Mouse (Mus musculus) forebrain, embryonic 10.5 days (tissue): ENCODE data around the gene Mfap4. TPM values are rescaled to one million over a fixed set of nuclear protein-coding genes. Genes with fewer than 3 reads are reported as not detected.

Source experiments
- DNase-seq: peaks from one replicate; pipeline ENCODE4 v3.0.0-alpha.2; 2017; ENCODE audit warnings: low spot score; ENCODE audit errors: extremely low spot score
- H3K27ac ChIP-seq: fragments of 300-500 bp; sonication (generic); 2 replicates; pipeline ENCODE4 v1.5.1; 2016; ENCODE audit warnings: mild to moderate bottlenecking
- H3K27me3 ChIP-seq: fragments of 300-500 bp; sonication (generic); 2 replicates; pipeline ENCODE4 v1.6.1; 2016; ENCODE audit warnings: mild to moderate bottlenecking; ENCODE audit not compliant: poor library complexity, severe bottlenecking
- H3K36me3 ChIP-seq: fragments of 300-500 bp; sonication (generic); replicated peaks from 2 replicates; pipeline ENCODE4 v1.6.1; 2016; ENCODE audit warnings: mild to moderate bottlenecking, moderate library complexity
- H3K4me1 ChIP-seq: fragments of 300-500 bp; sonication (generic); 2 replicates; pipeline ENCODE4 v1.6.1; 2016
- H3K4me3 ChIP-seq: fragments of 300-500 bp; sonication (generic); 2 replicates; pipeline ENCODE4 v1.5.1; 2016; ENCODE audit warnings: mild to moderate bottlenecking, moderate library complexity
- H3K9me3 ChIP-seq: fragments of 300-500 bp; sonication (generic); 2 replicates; pipeline ENCODE4 v1.6.1; 2016; ENCODE audit warnings: mild to moderate bottlenecking, moderate library complexity
- WGBS: fragments of 180-500 bp; shearing (Covaris S2); methylation state at CpG from one replicate; pipeline ENCODE4 v1.1.7; 2016; 5-methylcytosine and 5-hydroxymethylcytosine counted together
- polyA plus RNA-seq: library from polyadenylated mRNA; unstranded; fragments of >200 nt; fragmentation: Nextera tagmentation; extraction: Ambion mirVana; gene quantifications from 2 replicates; pipeline ENCODE4 v1.2.1, GENCODE M21; 2016

The Mfap4 gene
- polyA plus RNA-seq, 1 experiment from 2014 or later: 50.9 TPM

- H3K27ac ChIP-seq: no peak overlapping the region
These were observed 13.7 kb downstream of the Mfap4 start for GRCm38 (mm10) chr11:61498736-61499504.

GRCm38 (mm10) chr11:61503933-61504332 is 18.7 kb downstream of the Mfap4 start:
- H3K9me3 ChIP-seq: no peaks in the 10 kb centered on the region
- no peaks in the 10 kb centered on the region for H3K27me3 ChIP-seq
- no peak overlapping the region for H3K4me3 ChIP-seq
- peaks cover 20% of the 10 kb centered on the region for H3K4me1 ChIP-seq
- H3K27ac ChIP-seq: peak overlapping the region; percentile 96
- no peak for DNase-seq
- H3K36me3 ChIP-seq: peaks cover 10% of the 10 kb centered on the region
- 83% methylated on average over 8 of the region's 8 CpGs for WGBS

More at GRCm38 (mm10) chr11:61498736-61499504, 13.7 kb downstream of the Mfap4 start:
- Histone ChIP-seq H3K4me1 (peaks cover 8% of the 10 kb centered on the region), H3K4me3 (no peak overlapping the region), H3K27me3 (no peaks in the 10 kb centered on the region), H3K9me3 (no peaks in the 10 kb centered on the region), H3K36me3 (no peaks in the 10 kb centered on the region)
- WGBS: 79% methylated on average over 6 of the region's 6 CpGs
- no peak for DNase-seq

- WGBS: under 1% methylated on average over 39 of the region's 39 CpGs
- no peaks in the 10 kb centered on the region for H3K27me3 ChIP-seq
- H3K9me3 ChIP-seq: no peaks in the 10 kb centered on the region
- H3K4me3 ChIP-seq: peak within 1 kb of the TSS; percentile 78
- peak; percentile 96 for DNase-seq
- peaks cover 20% of the 10 kb centered on the region for H3K4me1 ChIP-seq
- H3K36me3 ChIP-seq: peaks cover 18% of the 10 kb centered on the region
- peak within 1 kb of the TSS; percentile 96 for H3K27ac ChIP-seq
These were observed 19.6 kb downstream of the Mfap4 start, which contains the start of gene B9d1 for GRCm38 (mm10) chr11:61504713-61505257. B9d1 (plus strand) TSS chr11:61505144.

- H3K36me3 ChIP-seq: peaks cover 86% of the 10 kb centered on the region
- DNase-seq: peak; percentile 33
- H3K9me3 ChIP-seq: no peaks in the 10 kb centered on the region
- no peaks in the 10 kb centered on the region for H3K27me3 ChIP-seq
- H3K4me3 ChIP-seq: no peak overlapping the region
- no peaks in the 10 kb centered on the region; the same call in 1 of the 2 replicates for H3K4me1 ChIP-seq
- 35% methylated on average over 3 of the region's 3 CpGs for WGBS
- no peak overlapping the region for H3K27ac ChIP-seq
These were observed 29.7 kb downstream of the Mfap4 start for GRCm38 (mm10) chr11:61514953-61515352.

GRCm38 (mm10) chr11:61517971-61518370 is 32.7 kb downstream of the Mfap4 start:
- no peaks in the 10 kb centered on the region for H3K27me3 ChIP-seq
- no peak overlapping the region for H3K27ac ChIP-seq
- no peaks in the 10 kb centered on the region for H3K9me3 ChIP-seq
- peaks cover 88% of the 10 kb centered on the region for H3K36me3 ChIP-seq
- no peak overlapping the region for H3K4me3 ChIP-seq
- WGBS: 93% methylated on average over 1 of the region's 1 CpGs
- DNase-seq: no peak
- no peaks in the 10 kb centered on the region for H3K4me1 ChIP-seq

- Histone ChIP-seq H3K27me3 (no peaks in the 10 kb centered on the region), H3K27ac (no peak overlapping the region), H3K36me3 (peaks cover 84% of the 10 kb centered on the region), H3K9me3 (no peaks in the 10 kb centered on the region), H3K4me3 (no peak overlapping the region), H3K4me1 (no peaks in the 10 kb centered on the region)
- 93% methylated on average over 3 of the region's 3 CpGs for WGBS
- DNase-seq: no peak
These were observed 33.6 kb downstream of the Mfap4 start for GRCm38 (mm10) chr11:61518871-61519270.

GRCm38 (mm10) chr11:61519484-61520107 is 34.4 kb downstream of the Mfap4 start:
- no peaks in the 10 kb centered on the region for H3K4me1 ChIP-seq
- no peak for DNase-seq
- H3K4me3 ChIP-seq: no peak overlapping the region
- WGBS: 94% methylated on average over 3 of the region's 3 CpGs
- H3K36me3 ChIP-seq: peaks cover 84% of the 10 kb centered on the region
- no peaks in the 10 kb centered on the region for H3K9me3 ChIP-seq
- H3K27ac ChIP-seq: no peak overlapping the region
- H3K27me3 ChIP-seq: no peaks in the 10 kb centered on the region

GRCm38 (mm10) chr11:61526872-61527271 is 41.6 kb downstream of the Mfap4 start:
- Histone ChIP-seq H3K4me3 (no peak overlapping the region), H3K27me3 (no peaks in the 10 kb centered on the region), H3K9me3 (no peaks in the 10 kb centered on the region), H3K4me1 (peaks cover 7% of the 10 kb centered on the region; the same call in 1 of the 2 replicates), H3K27ac (no peak overlapping the region), H3K36me3 (peaks cover 72% of the 10 kb centered on the region)
- no peak for DNase-seq
- 88% methylated on average over 1 of the region's 1 CpGs for WGBS

- H3K27ac ChIP-seq: peak overlapping the region; percentile 8; the same call in 1 of the 2 replicates
These were observed 44.1 kb downstream of the Mfap4 start for GRCm38 (mm10) chr11:61529268-61529713.

GRCm38 (mm10) chr11:61532820-61533219 is 47.6 kb downstream of the Mfap4 start:
- 95% methylated on average over 2 of the region's 2 CpGs for WGBS
- no peak for DNase-seq
- Histone ChIP-seq H3K9me3 (no peaks in the 10 kb centered on the region), H3K4me1 (peaks cover 16% of the 10 kb centered on the region; the same call in 1 of the 2 replicates), H3K36me3 (peaks cover 56% of the 10 kb centered on the region), H3K4me3 (no peak overlapping the region), H3K27ac (no peak overlapping the region), H3K27me3 (no peaks in the 10 kb centered on the region)

More at GRCm38 (mm10) chr11:61529268-61529713, 44.1 kb downstream of the Mfap4 start:
- no peaks in the 10 kb centered on the region for H3K27me3 ChIP-seq
- no peak for DNase-seq
- H3K36me3 ChIP-seq: peaks cover 72% of the 10 kb centered on the region
- H3K4me1 ChIP-seq: peaks cover 9% of the 10 kb centered on the region; the same call in 1 of the 2 replicates
- no peaks in the 10 kb centered on the region for H3K9me3 ChIP-seq
- H3K4me3 ChIP-seq: no peak overlapping the region
- WGBS: 74% methylated on average over 4 of the region's 4 CpGs

- DNase-seq: no peak
- Histone ChIP-seq H3K27ac (no peak overlapping the region), H3K4me3 (no peak overlapping the region), H3K4me1 (peaks cover 16% of the 10 kb centered on the region; the same call in 1 of the 2 replicates), H3K9me3 (no peaks in the 10 kb centered on the region), H3K27me3 (no peaks in the 10 kb centered on the region), H3K36me3 (peaks cover 51% of the 10 kb centered on the region)
- 66% methylated on average over 5 of the region's 5 CpGs for WGBS
These were observed 48.3 kb downstream of the Mfap4 start for GRCm38 (mm10) chr11:61533571-61533970.

- 0 out of 2 replicates have a peak, but pooled peaks cover 9% of the 10 kb centered on the region for H3K4me1 ChIP-seq
- H3K27me3 ChIP-seq: no peaks in the 10 kb centered on the region
- DNase-seq: no peak
- H3K4me3 ChIP-seq: no peak overlapping the region
- peaks cover 48% of the 10 kb centered on the region for H3K36me3 ChIP-seq
- no peaks in the 10 kb centered on the region for H3K9me3 ChIP-seq
- no peak overlapping the region for H3K27ac ChIP-seq
- WGBS: 79% methylated on average over 1 of the region's 1 CpGs
These were observed 50.3 kb downstream of the Mfap4 start for GRCm38 (mm10) chr11:61535530-61535929.
